Mouse (Mus musculus) mesoderm, embryonic 11.5 days (tissue): ENCODE data around the gene Cstb.
"Not testable (repeated sequence)": the region's sequence is repeated elsewhere in the genome, so short reads cannot be mapped to it uniquely, and the experiment has no call there.

ENCODE experiments used
- DNase-seq: peaks from one replicate; pipeline ENCODE4 v3.0.0-alpha.2; 2012; ENCODE audit warnings: low read depth, low spot score

The Cstb gene

GRCm38 (mm10) chr10:78414936-78415335, 10.5 kb upstream of the Cstb start:
- not testable (repeated sequence) for DNase-seq

- no peak for DNase-seq
These were observed 7.6 kb upstream of the Cstb start for GRCm38 (mm10) chr10:78417888-78418287.

DNA sequence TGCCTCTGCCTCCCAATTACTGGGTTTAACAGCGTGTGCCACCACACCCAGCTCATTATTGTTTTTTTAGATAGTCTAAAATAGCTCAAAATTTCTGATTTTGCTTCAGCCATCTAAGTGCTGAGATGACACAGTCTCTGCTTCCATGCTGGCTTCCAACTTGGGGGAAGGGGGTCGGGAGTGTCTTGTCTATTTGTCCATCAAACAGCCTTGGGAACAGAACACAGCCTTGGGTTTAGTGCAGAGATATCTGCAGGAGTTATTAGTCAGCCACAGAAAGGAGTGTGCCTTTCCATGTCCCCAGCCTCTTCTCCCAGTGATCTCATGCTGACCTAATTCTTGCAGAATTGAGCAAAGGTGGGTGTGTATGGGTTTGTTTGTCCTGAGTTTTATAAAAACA, 6.7 kb upstream of the Cstb start:
- DNase-seq: no peak

DNA sequence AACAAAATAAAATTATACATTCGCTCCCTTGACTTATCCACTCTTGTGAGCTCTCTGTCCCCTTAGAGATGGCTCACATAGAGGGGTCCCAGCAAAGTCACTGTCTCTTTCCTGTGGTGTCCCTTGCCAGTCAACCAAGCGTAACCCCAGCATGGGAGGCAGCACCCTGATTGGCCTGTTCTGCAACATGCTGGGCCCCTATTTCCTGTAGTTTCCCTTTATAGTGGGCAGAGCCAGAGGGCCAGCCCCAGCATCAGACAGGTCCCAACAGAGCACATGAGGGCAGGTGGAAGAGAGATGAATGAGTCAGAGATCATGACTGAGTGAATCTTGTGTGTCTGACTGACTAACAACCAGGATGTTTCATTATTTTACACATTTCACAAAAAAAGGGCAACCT, 4.5 kb upstream of the Cstb start:
- no peak for DNase-seq

GRCm38 (mm10) chr10:78422614-78423013, 2.9 kb upstream of the Cstb start:
- DNase-seq: no peak

- DNase-seq: no peak
These were observed 757 bp downstream of the Cstb start for GRCm38 (mm10) chr10:78426117-78426735.

DNA sequence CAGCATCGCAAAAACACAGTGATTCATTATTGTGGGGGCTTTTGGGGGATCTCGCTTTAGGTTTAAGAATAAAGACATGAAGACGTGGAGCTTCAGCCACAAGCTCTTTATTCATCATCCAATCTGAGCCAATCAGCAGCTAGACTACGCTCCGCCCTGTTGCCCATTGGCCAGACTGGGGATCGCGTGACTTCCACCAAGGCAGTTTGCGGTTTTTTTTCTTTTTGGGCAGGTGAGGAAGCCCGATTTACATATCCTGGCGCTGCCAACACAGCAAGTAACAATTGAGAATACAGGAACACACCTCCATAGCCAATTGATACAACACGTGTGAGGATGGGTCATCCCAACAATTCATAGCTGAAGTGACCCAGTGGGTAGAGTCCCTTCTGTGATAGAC, 2.6 kb downstream of the Cstb start:
- DNase-seq: no peak

- no peak for DNase-seq
These were observed 3.7 kb downstream of the Cstb start for GRCm38 (mm10) chr10:78429180-78429579.

DNA sequence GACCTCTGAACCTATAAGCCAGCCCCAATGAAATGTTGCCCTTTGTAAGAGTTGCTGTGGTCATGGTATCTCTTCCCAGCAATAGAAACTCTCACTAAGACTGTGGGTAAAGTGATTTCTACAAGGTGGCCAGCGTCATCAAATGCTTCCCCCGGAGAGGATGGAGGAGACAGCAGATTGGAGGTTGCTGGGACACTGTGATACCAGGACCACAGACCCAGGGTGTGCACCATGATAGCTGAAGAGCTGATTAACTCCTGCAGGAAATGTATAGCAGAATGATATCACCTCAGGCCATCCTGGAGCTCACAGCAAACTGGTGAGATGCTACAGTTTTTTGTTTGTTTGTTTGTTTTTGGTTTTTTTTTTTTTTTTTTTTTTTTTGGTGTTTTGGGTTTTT, 4.3 kb downstream of the Cstb start:
- DNase-seq: no peak

DNA sequence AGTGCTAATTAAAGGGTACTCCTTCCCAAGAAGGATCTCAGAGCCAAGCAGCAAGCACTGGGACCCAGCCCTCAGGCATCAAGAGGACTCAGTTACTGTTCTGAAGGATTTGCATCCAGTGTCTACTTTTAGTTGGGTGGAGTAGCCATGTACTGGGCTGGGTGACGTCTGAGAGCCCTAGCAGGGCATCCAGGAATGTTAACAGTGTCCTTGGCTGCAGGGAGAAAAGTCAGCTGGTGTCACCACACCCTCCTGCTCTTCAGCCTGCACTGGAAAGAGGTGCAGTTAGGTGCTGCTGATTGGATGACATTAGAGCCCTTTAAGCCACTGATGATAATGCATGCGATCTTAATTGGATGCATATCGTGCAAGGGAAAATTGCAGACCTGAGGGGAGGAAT, 7.4 kb downstream of the Cstb start:
- no peak for DNase-seq

- peak; percentile 73 for DNase-seq
These were observed 12.6 kb downstream of the Cstb start for GRCm38 (mm10) chr10:78438094-78438493.

DNA sequence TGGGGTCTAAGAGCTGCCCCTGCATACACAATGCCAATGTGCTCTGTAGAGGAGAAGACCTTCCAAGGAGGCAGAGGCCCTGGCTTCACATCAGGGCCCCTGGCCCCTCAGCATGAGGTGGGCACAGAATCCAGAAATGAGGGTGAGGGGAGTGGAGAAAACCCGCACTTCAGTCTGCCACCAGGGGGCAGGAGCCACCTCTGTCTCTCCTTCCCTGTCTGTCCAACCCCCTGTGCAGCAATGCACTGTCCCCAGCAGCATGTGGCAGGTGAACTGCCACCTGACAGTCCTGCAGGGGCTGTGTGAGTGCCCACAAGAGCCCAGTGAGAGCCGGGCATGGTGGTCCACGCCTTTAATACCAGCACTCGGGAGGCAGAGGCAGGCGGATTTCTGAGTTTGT, 14.1 kb downstream of the Cstb start:
- DNase-seq: no peak

DNA sequence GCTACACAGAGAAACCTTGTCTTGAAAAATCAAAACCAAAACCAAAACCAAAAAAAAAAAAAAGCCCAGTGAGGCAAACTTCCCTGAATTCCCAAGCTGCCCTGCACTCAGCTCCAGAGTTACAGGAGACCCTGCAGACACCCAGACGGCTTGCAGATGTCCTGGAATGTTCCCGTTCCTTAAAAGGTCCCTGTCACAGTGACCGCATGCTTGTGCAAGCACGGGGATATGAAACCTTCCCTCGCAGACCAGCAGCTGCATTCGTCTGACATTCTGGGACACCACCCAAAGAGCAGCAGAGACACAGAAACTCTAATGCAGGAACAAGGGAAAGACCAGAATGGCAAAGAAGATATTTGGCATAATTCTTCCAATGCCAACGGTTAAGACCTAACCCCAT, 14.5 kb downstream of the Cstb start:
- no peak for DNase-seq

- no peak for DNase-seq
These were observed 15.3 kb downstream of the Cstb start for GRCm38 (mm10) chr10:78440812-78441211.

- DNase-seq: no peak
These were observed 16.1 kb downstream of the Cstb start for GRCm38 (mm10) chr10:78441606-78442005.

DNA sequence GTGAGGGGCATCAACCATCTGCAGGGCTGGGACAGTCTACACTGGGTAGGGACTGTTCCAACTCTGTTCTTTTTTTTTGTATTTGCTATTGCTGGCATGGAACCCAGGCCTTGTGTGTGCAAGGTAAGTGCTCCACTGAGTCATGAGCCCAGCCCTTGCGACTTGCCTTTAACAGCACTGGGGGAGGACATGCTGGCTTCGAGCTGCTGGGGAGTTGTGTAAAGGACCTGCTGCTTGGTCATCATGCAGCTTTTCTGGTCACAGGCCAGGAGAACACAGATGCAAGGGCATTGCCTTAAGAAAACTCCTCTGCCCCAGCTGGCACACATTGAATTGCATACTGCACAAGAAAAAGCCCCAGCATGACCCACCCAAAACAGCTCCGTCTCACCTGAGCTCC, 16.8 kb downstream of the Cstb start:
- no peak for DNase-seq

DNA sequence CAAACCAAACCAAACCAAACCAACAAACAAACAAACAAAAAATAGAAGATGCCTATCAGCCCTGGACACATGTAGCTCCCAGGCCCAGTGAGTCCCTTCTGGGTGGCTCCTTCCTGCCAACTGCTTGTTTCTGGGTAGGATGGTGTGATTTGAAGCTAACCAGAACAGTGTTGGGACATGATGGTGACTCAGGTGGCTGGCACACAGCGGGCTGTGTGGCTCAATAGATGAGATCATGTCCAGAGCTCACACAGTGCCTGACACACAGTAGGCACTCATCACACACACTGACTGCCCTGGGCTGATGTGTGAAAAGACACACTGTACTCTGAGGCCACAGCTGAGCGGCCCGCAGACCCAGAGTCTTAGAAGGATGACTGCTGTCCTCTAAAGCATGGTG, 20.7 kb downstream of the Cstb start:
- DNase-seq: no peak

DNA sequence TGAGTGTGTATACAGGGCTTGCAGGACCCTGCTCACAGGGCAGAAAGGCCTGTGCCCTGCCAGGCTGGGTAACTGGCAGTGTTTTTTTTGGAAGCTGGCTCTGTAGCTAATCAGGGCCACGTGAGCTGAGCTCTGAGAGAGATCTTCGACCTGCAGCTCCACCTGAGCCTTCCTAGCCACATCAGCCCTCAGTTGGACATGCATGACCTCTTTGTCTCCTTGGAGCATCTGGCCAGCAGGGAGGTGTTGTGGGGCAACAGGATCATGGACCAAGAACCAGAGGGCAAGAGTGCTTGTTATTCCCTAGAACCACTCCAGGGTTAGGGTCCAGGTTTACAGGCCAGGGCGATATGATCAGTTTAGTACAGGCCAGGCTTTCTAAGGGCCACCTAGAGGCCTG, 21.9 kb downstream of the Cstb start:
- DNase-seq: no peak

DNA sequence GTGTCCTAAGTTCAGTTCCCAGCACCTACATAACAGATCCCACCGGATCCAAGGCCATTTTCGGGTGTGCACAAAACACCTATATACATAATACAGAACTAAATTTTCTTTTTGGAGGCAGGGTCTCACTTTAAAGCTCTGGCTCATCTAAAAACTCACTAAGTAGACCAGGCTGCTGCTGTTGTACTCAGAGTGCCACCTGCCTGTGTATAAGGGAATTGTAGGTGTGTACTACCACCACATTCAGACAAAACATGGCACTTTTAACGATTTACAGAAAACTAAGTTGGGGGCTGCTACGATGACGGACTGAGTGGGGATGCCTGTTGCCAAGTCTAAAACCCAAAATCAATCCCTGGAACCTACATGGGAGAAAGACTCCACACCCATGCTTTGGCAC, 25.3 kb downstream of the Cstb start:
- no peak for DNase-seq

DNA sequence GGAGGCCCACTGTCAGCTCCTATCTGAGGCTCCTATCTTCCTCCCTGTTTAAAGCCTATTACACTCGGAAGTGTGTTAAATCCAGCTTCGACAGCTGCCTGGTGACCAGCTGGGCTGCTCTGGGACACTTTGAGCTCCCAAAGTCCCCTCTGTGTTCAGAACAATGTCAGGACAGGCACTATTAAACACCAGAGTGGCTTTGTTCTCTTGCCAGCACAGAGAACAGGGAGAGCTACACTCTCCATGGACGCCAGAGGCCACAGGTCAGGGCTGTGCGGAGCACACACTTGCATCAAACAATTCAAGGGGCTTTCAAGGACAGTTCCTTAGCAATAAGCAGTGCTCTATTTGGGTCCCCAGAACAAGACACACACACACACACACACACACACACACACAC, 27.2 kb downstream of the Cstb start:
- DNase-seq: no peak

DNA sequence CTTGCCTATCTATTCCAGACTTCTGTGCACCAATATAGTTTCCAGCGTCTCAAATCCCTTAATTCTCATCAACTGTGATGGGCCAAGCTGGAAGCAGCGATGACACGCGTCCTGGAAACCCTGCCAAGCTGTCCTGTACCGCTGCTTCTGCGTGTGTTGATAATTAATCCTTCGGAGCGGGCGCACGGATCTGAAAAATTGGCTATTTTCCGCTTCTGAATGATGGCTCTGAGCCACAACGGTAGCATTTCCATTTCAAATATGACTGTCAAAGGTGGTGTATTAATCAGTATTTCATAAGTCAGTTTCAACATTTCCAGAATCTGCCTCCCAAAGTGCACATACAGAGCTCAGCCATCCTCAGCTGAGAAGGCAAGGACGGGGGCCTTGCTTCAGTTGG, 31.2 kb downstream of the Cstb start:
- no peak for DNase-seq

- DNase-seq: no peak
These were observed 32.3 kb downstream of the Cstb start for GRCm38 (mm10) chr10:78457495-78458347.

DNA sequence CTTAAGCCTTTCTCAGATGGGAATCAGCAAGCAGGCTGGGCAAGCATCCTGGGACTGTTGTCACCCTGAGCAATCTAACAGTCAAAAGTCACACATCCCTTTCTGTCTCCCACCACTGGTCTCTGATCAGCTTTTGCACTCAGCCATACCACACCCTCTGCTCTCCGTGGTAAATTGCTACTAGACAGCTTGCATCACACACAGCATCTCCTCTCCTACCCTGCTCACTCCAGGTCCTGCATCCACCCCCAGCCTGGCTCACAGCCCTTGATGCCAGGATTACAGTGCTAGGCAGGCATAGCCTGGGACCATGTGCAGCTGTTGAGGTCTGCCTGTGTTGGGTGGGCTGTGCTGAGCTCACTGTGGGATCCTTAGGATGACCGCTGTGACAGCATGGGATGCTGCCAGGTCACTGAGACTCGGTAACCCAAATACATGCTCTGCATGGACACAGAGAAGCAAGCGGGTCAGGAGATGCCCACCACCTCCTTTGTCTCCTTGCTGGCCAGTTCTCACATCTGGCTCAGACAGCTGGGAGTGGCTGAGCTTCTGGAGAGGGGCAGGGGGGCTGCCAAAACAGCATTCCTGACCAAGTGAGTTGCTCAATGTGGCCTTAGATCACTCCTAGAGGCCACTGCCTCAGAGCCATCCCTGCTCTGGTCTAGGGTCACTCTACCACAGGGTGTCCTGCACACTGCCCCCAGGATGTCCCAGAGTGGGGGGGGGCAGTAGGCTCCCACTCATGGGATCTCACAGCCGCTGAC, 33.1 kb downstream of the Cstb start:
- DNase-seq: no peak
